Mouse (Mus musculus): ENCODE data around the gene Gpd1l. TPM values are rescaled to one million over a fixed set of nuclear protein-coding genes. Genes with fewer than 3 reads are reported as not detected.

The Gpd1l gene
- polyA plus RNA-seq (2014; fragmentation: Illumina TruSeq; extraction: RNeasy Lipid Tissue Mini Kit (QIAGEN cat#74804); ENCODE audit: low read depth, low replicate concordance) = 26.1 TPM

DNA sequence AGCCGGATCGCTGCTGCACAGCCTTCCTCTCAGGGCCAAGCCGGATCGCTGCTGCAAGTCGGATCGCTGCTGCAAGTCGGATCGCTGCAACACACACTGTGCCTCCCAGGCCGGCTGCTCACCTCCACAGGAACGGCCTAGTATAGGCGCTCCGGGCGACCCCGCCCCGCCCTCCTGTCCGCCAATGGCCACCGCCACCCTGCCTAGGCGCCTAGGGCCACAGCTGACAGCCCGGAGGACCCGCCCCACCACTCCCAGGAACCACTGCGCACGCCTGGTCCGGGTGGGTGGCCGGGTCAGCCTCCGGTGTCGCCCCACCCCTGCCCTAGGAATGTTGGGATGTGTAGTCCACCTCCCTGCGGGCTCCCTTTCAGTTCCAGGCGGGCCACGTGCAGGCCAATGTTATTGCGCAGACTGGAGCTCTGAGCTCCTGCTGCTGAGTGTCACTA, at the start of gene Gpd1l:
TSS of gene Gpd1l (minus strand) at position 265 of the 449 bp plus-strand sequence.

GRCm38 (mm10) chr9:114982689-114983360, 49.0 kb upstream of the Gpd1l start, which contains the start of gene Rps27rt:
Gene Rps27rt (minus strand): TSS chr9:114982739.

DNA sequence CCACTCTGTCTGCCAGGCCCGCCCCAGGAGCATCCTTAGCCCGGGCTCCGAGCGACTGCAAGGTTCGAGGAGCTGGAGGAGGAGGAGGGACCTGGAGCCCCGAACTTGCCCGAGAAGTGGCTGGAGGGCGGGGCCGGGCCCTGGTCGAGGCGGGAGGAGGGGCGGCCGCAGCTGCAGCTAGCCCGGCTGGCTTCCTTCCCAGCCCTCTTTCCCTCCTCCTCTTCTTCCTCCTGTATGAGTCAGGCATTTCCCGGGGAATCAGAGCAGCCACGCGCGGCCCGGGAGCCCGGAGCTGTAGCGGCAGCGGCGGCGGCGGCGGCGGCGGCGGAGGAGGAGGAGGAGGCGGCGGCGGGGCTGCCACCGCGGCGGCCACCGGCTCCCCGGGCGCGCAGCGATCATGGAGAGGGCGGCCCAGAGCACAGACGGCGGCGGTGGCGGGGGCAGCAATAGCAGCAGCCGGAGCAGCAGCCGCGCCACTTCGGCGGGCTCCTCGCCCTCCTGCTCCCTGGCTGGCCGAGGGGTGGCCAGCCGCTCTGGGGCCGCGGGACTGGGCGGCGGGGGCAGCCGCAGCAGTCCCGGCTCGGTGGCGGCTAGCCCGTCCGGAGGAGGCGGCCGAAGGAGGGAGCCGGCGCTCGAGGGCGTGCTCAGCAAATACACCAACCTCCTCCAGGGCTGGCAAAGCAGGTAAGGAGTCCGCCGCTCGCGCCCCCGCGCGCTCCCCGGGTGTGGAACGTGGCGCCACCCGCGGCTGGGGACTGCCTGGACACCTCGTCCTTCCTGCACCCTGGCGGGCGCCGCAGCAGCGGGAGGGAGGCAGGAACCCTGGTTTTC, 44.7 kb upstream of the Gpd1l start, which contains the start of gene Osbpl10:
TSS of gene Osbpl10 (plus strand) at position 289 of the 831 bp plus-strand sequence.

Other genes starting within 250 kb of the Gpd1l start
- gene Dync1li1, start 245.2 kb downstream of the Gpd1l start, polyA plus RNA-seq (2014; fragmentation: Illumina TruSeq; extraction: RNeasy Lipid Tissue Mini Kit (QIAGEN cat#74804); ENCODE audit: low read depth, low replicate concordance) = 28.0 TPM
- 74.0 TPM for gene Cmtm6, start 202.9 kb downstream of the Gpd1l start, polyA plus RNA-seq (2014; fragmentation: Illumina TruSeq; extraction: RNeasy Lipid Tissue Mini Kit (QIAGEN cat#74804); ENCODE audit: low read depth, low replicate concordance)
- gene Cmtm7, start 152.1 kb downstream of the Gpd1l start, polyA plus RNA-seq (2014; fragmentation: Illumina TruSeq; extraction: RNeasy Lipid Tissue Mini Kit (QIAGEN cat#74804); ENCODE audit: low read depth, low replicate concordance) = 18.3 TPM
- 21.3 TPM for gene Cmtm8, start 89.8 kb downstream of the Gpd1l start, polyA plus RNA-seq (2014; fragmentation: Illumina TruSeq; extraction: RNeasy Lipid Tissue Mini Kit (QIAGEN cat#74804); ENCODE audit: low read depth, low replicate concordance)
- gene Osbpl10, start 44.6 kb upstream of the Gpd1l start, polyA plus RNA-seq (2014; fragmentation: Illumina TruSeq; extraction: RNeasy Lipid Tissue Mini Kit (QIAGEN cat#74804); ENCODE audit: low read depth, low replicate concordance) = 13.4 TPM
- 96.6 TPM for gene Rps27rt, start 48.8 kb upstream of the Gpd1l start, polyA plus RNA-seq (2014; fragmentation: Illumina TruSeq; extraction: RNeasy Lipid Tissue Mini Kit (QIAGEN cat#74804); ENCODE audit: low read depth, low replicate concordance)